Mouse (Mus musculus) forebrain, embryonic 13.5 days (tissue): ENCODE data around the gene Usp39. TPM values are rescaled to one million over a fixed set of nuclear protein-coding genes. Genes with fewer than 3 reads are reported as not detected.

ENCODE experiments used
- ATAC-seq: fragments of 200-750 bp; cut with Nextera tagmentation; 2 replicates; pipeline ENCODE4 v1.8.0; 2017
- H3K27ac ChIP-seq: fragments of 300-500 bp; sonication (generic); 2 replicates; pipeline ENCODE4 v1.5.1; 2015; ENCODE audit warnings: inconsistent platforms, mild to moderate bottlenecking, moderate library complexity
- H3K27me3 ChIP-seq: fragments of 300-500 bp; sonication (generic); 2 replicates; pipeline ENCODE4 v1.6.1; 2015; ENCODE audit warnings: mild to moderate bottlenecking, inconsistent platforms
- H3K36me3 ChIP-seq: fragments of 300-500 bp; sonication (generic); 2 replicates; pipeline ENCODE4 v1.6.1; 2015; ENCODE audit warnings: mild to moderate bottlenecking, inconsistent platforms; ENCODE audit not compliant: poor library complexity, severe bottlenecking
- H3K4me1 ChIP-seq: fragments of 300-500 bp; sonication (generic); 2 replicates; pipeline ENCODE4 v1.6.1; 2015; ENCODE audit warnings: inconsistent platforms
- H3K4me2 ChIP-seq: fragments of 300-500 bp; sonication (generic); 2 replicates; pipeline ENCODE4 v1.6.1; 2015; ENCODE audit warnings: inconsistent platforms, mild to moderate bottlenecking, moderate library complexity
- H3K4me3 ChIP-seq: fragments of 300-500 bp; sonication (generic); 2 replicates; pipeline ENCODE4 v1.5.1; 2015; ENCODE audit warnings: mild to moderate bottlenecking, inconsistent platforms
- H3K9ac ChIP-seq: fragments of 300-500 bp; sonication (generic); 2 replicates; pipeline ENCODE4 v1.6.1; 2015; ENCODE audit warnings: mild to moderate bottlenecking, inconsistent platforms
- H3K9me3 ChIP-seq: fragments of 300-500 bp; sonication (generic); replicated peaks from 2 replicates; pipeline ENCODE4 v1.6.1; 2016; ENCODE audit warnings: inconsistent platforms
- WGBS: fragments of 180-500 bp; shearing (Covaris S2); methylation state at CpG from one replicate; pipeline ENCODE4 v1.1.7; 2015; 5-methylcytosine and 5-hydroxymethylcytosine counted together
- polyA plus RNA-seq: library from polyadenylated mRNA; unstranded; fragments of >200 nt; fragmentation: Nextera tagmentation; extraction: Ambion mirVana; gene quantifications from 2 replicates; pipeline ENCODE4 v1.2.1, GENCODE M21; 2015

Usp39 gene
- polyA plus RNA-seq, 1 experiment from 2014 or later, result 64.8 TPM

DNA sequence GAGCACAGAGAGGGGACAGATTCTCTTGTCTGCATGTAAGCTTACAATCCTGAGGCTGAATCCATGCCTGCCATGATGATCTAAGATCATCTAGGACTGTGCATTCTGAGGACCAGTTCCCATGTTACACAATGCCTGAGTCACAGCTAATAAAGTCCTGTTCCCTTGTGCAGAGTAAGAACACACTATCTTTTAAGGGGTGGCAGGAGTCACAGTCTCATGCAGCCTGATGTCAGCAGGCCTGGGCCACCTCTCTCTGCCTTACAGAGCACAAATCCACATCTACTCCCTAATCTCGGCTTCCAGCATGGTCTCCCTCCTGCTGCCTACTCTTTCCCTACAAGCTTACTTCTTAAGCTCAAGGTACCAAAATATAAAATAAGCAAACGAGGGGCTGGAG lies 29.6 kb downstream of the Usp39 start:
- Histone ChIP-seq H3K9me3 (no peaks in the 10 kb centered on the region), H3K9ac (no peak overlapping the region), H3K36me3 (peaks cover 75% of the 10 kb centered on the region), H3K27me3 (no peaks in the 10 kb centered on the region), H3K4me3 (no peak overlapping the region), H3K4me2 (no peak overlapping the region), H3K4me1 (no peaks in the 10 kb centered on the region), H3K27ac (no peak overlapping the region)
- ATAC-seq, result no peak
- WGBS, result 86% methylated on average over 2 of the region's 2 CpGs

GRCm38 (mm10) chr6:72313124-72313867 lies 31.7 kb downstream of the Usp39 start:
- peaks cover 54% of the 10 kb centered on the region for H3K36me3 ChIP-seq
- no peak overlapping the region for H3K4me2 ChIP-seq
- no peak overlapping the region for H3K27ac ChIP-seq
- H3K27me3 ChIP-seq, result no peaks in the 10 kb centered on the region
- no peak for ATAC-seq
- WGBS, result 87% methylated on average over 11 of the region's 11 CpGs
- no peak overlapping the region for H3K9ac ChIP-seq
- no peaks in the 10 kb centered on the region for H3K9me3 ChIP-seq
- no peak overlapping the region for H3K4me3 ChIP-seq
- H3K4me1 ChIP-seq, result no peaks in the 10 kb centered on the region

DNA sequence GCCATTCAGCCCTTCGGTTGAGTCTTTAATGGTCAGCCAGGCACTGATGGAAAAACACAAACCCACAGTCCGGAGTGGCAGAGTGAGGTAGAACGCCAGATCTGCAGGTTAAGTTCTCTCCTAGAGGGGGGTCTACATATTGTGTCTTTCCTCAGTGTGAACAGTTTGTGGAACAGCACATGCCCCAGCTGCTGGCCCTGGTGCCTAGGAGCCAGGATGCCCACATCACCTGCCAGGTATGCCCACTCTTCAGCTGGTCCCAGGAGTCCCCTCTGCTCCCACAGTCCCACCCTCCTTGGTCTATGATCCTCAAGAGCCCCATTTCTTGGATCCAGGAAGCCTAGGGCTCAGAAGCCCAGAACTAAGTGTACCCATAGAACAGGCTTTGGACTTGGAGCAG lies 32.8 kb downstream of the Usp39 start:
- 90% methylated on average over 3 of the region's 3 CpGs for WGBS
- ATAC-seq, result no peak
- H3K4me3 ChIP-seq, result no peak overlapping the region

GRCm38 (mm10) chr6:72303510-72303909 lies 41.5 kb downstream of the Usp39 start:
- 56% methylated on average over 9 of the region's 9 CpGs for WGBS
- no peaks in the 10 kb centered on the region for H3K9me3 ChIP-seq
- H3K4me3 ChIP-seq, result no peak overlapping the region
- no peaks in the 10 kb centered on the region for H3K4me1 ChIP-seq
- H3K27ac ChIP-seq, result no peak overlapping the region
- H3K9ac ChIP-seq, result no peak overlapping the region
- no peaks in the 10 kb centered on the region for H3K27me3 ChIP-seq
- H3K4me2 ChIP-seq, result no peak overlapping the region
- no peaks in the 10 kb centered on the region for H3K36me3 ChIP-seq
- ATAC-seq, result no peak

More for the DNA sequence above, 32.8 kb downstream of the Usp39 start:
- Histone ChIP-seq H3K27ac (no peak overlapping the region), H3K4me1 (no peaks in the 10 kb centered on the region), H3K27me3 (no peaks in the 10 kb centered on the region), H3K9me3 (no peaks in the 10 kb centered on the region), H3K36me3 (peaks cover 43% of the 10 kb centered on the region), H3K9ac (no peak overlapping the region), H3K4me2 (no peak overlapping the region)

DNA sequence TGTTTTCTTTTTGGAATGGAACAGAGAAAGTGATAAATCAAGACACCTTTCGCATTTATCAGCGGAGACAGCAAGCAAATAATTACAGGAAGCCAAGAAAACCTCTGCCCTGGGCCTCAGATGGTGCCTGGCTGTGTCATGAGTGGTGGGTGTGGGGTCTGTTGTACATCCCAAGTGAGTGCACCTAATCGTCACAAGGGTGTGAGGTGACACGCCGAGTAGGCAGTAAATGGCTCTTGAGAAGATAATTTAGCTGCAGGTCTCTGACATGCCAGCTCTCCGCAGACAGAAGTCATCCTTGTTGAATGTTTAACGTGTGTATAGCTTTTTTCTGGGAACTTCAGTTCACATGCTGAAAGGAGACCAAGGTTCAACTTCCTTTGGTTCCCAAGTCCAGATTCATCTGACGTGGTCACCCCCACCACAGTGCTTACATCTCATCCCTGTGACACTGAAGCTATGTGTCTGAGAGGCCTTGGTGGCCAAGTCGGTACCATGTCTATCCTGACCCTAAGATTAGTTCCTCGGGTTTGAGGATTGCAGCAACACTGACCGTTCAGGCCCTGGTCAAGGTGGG lies 42.5 kb downstream of the Usp39 start:
- ATAC-seq, result no peak
- WGBS, result 93% methylated on average over 11 of the region's 11 CpGs
- Histone ChIP-seq H3K9ac (no peak overlapping the region), H3K4me3 (no peak overlapping the region), H3K4me2 (no peak overlapping the region), H3K27me3 (no peaks in the 10 kb centered on the region), H3K36me3 (no peaks in the 10 kb centered on the region), H3K4me1 (no peaks in the 10 kb centered on the region), H3K9me3 (no peaks in the 10 kb centered on the region), H3K27ac (no peak overlapping the region)

DNA sequence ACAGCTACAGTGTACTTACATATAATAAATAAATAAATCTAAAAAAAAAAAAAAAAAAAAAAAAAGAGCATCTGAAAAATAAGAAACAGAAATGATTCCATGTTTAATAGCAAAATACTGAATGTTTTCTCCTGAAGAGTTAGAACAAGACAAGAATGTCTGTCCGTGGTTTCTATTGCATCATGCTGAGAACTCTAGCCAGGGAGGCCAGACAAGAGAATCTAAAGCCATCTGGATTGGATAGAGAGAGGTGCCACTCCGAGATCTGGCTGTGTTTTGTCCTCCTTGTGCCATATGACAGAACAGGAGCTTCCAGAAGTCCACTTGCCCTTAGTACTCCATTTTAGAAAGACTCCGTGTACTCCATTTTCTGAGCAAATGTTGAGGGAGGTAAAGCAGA lies 47.2 kb downstream of the Usp39 start:
- no peaks in the 10 kb centered on the region for H3K9me3 ChIP-seq
- ATAC-seq, result no peak

DNA sequence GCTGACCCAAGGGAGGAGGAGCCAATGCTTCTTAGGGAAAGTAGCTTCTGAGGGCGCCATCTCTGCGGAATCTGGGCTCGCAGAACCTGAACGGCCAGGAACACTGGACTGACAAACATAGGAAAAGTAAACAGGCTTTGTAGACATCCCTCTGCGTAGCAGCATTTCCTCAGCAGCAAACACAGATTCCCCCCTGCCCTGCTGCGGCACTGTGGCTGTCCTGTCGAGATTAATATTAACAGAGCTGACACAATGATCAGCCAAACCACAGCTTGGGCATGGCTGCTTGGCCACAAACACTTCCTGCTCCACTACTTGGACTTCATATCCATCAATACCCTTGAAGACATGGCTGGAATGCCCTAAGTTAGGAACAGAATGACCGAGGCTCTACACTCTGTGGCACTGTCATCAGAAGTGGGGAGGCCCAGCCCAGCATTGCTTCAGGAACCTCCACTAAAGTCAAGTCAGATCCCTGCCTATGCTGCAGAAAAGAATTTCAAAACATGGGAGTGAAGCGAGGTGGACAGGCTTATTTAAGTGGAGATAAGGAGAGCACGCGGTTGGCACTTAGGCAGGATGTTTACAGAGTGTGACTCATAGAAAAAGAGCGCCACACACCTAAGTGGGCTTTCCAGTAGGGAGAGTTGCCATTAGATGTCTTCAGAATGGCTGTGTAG lies 51.9 kb downstream of the Usp39 start:
- 88% methylated on average over 12 of the region's 12 CpGs for WGBS

More for the DNA sequence above, 47.2 kb downstream of the Usp39 start:
- WGBS, result 78% methylated on average over 3 of the region's 3 CpGs
- Histone ChIP-seq H3K27ac (no peak overlapping the region), H3K27me3 (no peaks in the 10 kb centered on the region), H3K4me1 (no peaks in the 10 kb centered on the region), H3K36me3 (no peaks in the 10 kb centered on the region), H3K4me3 (no peak overlapping the region), H3K9ac (no peak overlapping the region), H3K4me2 (no peak overlapping the region)

GRCm38 (mm10) chr6:72289484-72289883 lies 55.5 kb downstream of the Usp39 start:
- Histone ChIP-seq H3K4me3 (no peak overlapping the region), H3K36me3 (no peaks in the 10 kb centered on the region), H3K4me1 (0 out of 2 replicates have a peak, but pooled peaks cover 3% of the 10 kb centered on the region), H3K27me3 (no peaks in the 10 kb centered on the region), H3K4me2 (no peak overlapping the region), H3K27ac (no peak overlapping the region), H3K9me3 (0 out of 2 replicates have a peak, but pooled peaks cover 3% of the 10 kb centered on the region), H3K9ac (no peak overlapping the region)
- no peak for ATAC-seq
- 84% methylated on average over 3 of the region's 3 CpGs for WGBS

More for the DNA sequence above, 51.9 kb downstream of the Usp39 start:
- H3K9ac ChIP-seq, result no peak overlapping the region
- ATAC-seq, result no peak
- no peaks in the 10 kb centered on the region for H3K36me3 ChIP-seq
- no peaks in the 10 kb centered on the region for H3K4me1 ChIP-seq
- H3K27me3 ChIP-seq, result no peaks in the 10 kb centered on the region
- H3K4me3 ChIP-seq, result no peak overlapping the region
- no peak overlapping the region for H3K4me2 ChIP-seq
- H3K9me3 ChIP-seq, result 0 out of 2 replicates have a peak, but pooled peaks cover 3% of the 10 kb centered on the region
- no peak overlapping the region for H3K27ac ChIP-seq

GRCm38 (mm10) chr6:72283914-72284313 lies 61.1 kb downstream of the Usp39 start:
- Histone ChIP-seq H3K4me1 (0 out of 2 replicates have a peak, but pooled peaks cover 3% of the 10 kb centered on the region), H3K27ac (no peak overlapping the region), H3K27me3 (no peaks in the 10 kb centered on the region), H3K4me2 (no peak overlapping the region), H3K9ac (no peak overlapping the region), H3K4me3 (no peak overlapping the region), H3K9me3 (no peaks in the 10 kb centered on the region), H3K36me3 (no peaks in the 10 kb centered on the region)
- WGBS, result 22% methylated on average over 4 of the region's 4 CpGs
- ATAC-seq, result no peak

GRCm38 (mm10) chr6:72280410-72280998 lies 64.5 kb downstream of the Usp39 start:
- Histone ChIP-seq H3K4me3 (no peak overlapping the region), H3K27me3 (no peaks in the 10 kb centered on the region), H3K9ac (no peak overlapping the region), H3K4me1 (no peaks in the 10 kb centered on the region), H3K4me2 (no peak overlapping the region), H3K36me3 (no peaks in the 10 kb centered on the region), H3K27ac (no peak overlapping the region), H3K9me3 (no peaks in the 10 kb centered on the region)
- no peak for ATAC-seq
- 81% methylated on average over 7 of the region's 7 CpGs for WGBS

DNA sequence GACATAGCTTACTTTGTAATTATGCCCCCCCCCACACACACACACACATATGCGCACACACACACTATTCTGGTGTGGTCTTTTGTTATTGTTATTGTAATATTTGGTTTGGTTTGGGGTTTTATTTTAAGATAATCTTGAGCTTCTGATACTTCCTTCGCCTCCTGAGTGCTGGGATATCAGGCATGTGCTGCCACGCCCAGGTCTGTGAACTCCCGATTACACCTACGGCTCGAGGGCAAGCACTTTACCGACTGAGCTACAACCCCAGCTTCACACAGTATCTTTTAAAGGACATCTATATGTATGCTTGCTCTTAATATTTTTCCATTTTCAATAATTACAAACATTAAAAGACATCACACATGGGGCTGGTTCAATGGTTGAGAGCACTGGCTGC lies 65.5 kb downstream of the Usp39 start:
- no peaks in the 10 kb centered on the region for H3K36me3 ChIP-seq
- ATAC-seq, result no peak
- 91% methylated on average over 7 of the region's 7 CpGs for WGBS
- no peak overlapping the region for H3K4me2 ChIP-seq
- no peaks in the 10 kb centered on the region for H3K27me3 ChIP-seq
- H3K9ac ChIP-seq, result no peak overlapping the region
- no peaks in the 10 kb centered on the region for H3K4me1 ChIP-seq
- H3K9me3 ChIP-seq, result no peaks in the 10 kb centered on the region
- no peak overlapping the region for H3K4me3 ChIP-seq
- no peak overlapping the region for H3K27ac ChIP-seq

DNA sequence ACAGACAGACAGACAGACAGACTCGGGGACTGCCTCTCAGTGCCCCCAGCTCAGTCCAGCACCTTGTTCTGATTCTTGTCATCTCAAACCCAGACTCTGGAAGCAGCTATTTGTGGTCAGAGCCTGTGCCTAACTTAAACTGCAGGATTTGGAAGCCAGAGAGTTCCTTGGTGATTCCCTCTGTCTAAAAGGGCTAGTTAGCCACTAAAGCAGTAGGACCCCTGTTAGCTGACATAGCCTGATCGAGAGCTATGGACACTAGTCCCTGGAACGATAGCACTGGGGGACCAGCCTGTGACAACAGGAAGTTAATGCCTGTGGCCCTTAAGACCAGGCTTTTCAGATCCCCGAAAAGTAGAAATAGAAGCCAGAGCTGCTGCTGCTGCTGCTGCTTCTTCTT lies 66.1 kb downstream of the Usp39 start:
- Histone ChIP-seq H3K4me1 (no peaks in the 10 kb centered on the region), H3K9me3 (no peaks in the 10 kb centered on the region), H3K27ac (no peak overlapping the region), H3K27me3 (no peaks in the 10 kb centered on the region), H3K9ac (no peak overlapping the region), H3K36me3 (no peaks in the 10 kb centered on the region), H3K4me3 (no peak overlapping the region), H3K4me2 (no peak overlapping the region)
- no peak for ATAC-seq
- WGBS, result 72% methylated on average over 4 of the region's 4 CpGs
